Mouse (Mus musculus) heart, adult 11 months (tissue): ENCODE measurements around the gene Eif3b.

Experiments used
- DNase-seq: peaks from one replicate; pipeline ENCODE4 v3.0.0; 2022

Gene Eif3b

GRCm38 (mm10) chr5:140418489-140419441 lies at the start of gene Eif3b:
Gene Eif3b (plus strand): TSS chr5:140419328.
- DNase-seq = peak; percentile 99

DNA sequence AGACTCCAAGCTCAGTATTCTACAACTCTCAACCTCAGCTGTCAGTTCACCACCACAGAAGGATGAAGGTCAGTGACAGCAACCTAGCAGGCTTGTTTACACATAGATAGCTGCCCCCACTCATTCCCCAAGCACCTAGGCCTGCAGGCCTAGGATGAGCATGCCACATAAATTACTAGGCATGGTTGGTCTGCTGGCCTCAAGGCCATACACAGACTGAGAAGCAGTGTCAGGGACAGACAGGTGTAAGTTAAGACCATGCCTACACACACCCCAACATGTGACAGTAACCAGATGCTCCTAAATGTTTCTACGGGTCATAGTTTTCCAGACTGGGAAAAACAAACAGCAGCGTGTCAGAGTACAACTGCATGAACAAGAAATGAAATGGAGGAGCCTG lies 49.7 kb upstream of the Eif3b start:
- no peak for DNase-seq

GRCm38 (mm10) chr5:140370446-140371254 lies 48.5 kb upstream of the Eif3b start:
- DNase-seq = peak; percentile 96

GRCm38 (mm10) chr5:140371671-140372070 lies 47.5 kb upstream of the Eif3b start:
- no peak for DNase-seq

DNA sequence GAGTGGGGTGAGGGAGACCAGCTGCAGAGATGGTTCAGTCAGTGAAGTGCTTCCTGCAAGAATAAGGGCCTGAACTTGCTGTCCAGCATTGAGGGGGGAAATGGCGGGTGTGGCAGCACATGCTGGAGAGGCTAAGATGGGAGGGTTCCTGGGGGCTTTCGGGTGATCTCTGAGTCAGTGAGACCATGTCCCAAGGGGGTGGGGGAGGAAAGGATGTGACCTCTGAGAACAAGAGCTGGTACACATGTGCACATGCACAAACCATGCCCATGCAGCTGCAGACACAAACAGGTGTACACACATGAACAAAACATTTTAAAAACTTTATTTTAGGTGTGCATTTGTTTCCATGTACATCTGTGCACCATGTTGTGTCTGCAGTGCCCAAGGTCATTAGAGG lies 45.4 kb upstream of the Eif3b start:
- DNase-seq = no peak

GRCm38 (mm10) chr5:140374226-140374625 lies 44.9 kb upstream of the Eif3b start:
- no peak for DNase-seq

DNA sequence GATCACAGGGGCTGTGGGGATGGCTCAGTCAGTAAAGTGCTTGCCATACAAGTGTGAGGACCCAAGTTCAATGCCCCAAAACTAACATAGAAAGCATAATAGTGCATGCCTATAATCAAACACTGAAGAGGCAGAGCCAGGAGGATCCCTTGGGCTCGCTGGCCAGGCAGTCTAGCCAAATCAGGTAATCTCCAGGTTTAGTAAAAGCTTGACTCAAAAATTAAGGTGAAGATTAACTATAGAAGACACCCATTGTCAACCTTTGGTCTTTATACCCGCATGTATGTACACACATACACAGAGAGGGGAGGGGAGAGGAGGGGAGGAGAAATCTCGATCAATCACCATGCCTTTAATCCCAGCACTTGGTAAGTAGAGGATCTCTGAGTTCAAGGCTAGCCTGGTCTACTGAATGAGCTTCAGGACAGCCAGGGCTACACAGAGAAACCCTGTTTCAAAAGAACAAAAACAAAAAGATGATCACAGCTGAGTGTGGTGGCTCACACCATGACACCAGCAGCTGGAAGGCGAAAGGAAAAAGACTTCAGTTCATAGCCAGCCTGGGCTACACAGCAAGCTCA lies 43.8 kb upstream of the Eif3b start:
- no peak for DNase-seq

DNA sequence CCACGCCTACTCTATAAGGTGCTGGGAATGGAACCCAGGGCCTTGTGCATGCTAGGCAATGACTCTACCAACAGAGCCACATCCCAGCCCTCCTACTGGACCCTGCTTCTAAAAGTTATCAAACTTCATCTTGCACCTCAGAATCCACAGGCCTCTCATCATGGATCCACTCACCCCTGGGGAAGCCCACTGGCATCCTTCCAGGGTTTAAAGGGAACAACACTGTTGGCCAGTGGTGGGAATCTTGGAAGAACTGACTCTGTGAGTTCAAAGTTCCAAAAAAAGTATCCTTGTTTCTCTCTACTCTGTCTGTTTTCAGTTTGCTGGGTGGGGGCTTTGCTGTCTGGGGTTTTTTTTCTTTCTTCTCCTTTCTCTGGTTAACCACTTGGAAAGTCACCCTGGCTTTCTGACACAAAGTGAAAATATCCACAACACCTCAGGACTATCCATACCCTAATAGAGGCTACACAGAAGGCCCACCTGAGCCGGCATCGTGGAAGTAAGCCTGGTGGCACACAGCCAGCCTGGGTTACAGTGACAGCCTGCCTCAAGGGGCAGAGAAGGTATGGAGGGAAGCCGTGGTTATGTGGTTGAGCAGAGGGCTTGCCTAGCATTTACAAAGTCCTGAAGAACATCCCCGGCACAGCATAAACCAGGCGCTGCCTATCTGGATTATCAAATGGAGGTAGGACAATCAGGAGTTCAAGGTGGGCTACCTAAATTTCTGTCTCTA lies 40.8 kb upstream of the Eif3b start:
- no peak for DNase-seq

DNA sequence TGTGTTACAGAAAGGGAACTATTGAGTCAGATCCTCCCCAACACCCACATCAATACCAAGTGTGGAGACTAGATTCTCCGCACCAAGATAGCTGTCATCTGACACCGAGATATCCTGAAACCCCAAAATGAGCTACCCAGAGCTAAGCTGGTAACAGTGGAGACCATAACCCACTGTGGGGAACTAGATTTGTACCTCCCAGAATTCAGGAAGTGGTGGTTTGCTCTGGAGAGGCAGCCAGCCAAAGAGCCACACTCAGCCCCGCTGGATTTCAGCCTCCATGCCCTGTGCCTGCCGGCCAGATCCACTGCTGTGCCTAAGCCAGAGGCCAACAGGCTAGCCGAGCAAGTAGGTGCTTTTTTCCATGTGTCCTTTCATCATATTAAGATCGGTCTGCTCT lies 39.8 kb upstream of the Eif3b start:
- peak; percentile 95 for DNase-seq

GRCm38 (mm10) chr5:140381156-140381555 lies 38.0 kb upstream of the Eif3b start:
- DNase-seq = peak; percentile 93

DNA sequence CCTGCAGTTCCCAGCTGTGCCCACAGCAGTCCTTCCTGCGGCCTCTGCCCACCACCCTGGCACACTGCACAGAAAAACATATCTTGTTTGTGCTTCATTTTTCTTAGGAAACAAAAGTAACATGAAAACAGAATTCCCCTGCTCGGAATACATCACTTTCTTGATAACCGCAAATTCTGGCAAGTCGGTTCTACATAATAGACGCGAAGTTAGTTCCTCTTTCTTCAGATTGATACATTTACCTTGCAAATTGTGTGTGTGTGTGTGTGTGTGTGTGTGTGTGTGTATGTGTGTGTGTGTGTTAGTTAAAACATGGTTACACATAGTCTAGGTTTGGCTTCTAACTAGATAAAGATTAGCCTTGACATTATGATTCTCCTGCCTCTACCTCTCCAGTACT lies 36.4 kb upstream of the Eif3b start:
- DNase-seq = peak; percentile 79

DNA sequence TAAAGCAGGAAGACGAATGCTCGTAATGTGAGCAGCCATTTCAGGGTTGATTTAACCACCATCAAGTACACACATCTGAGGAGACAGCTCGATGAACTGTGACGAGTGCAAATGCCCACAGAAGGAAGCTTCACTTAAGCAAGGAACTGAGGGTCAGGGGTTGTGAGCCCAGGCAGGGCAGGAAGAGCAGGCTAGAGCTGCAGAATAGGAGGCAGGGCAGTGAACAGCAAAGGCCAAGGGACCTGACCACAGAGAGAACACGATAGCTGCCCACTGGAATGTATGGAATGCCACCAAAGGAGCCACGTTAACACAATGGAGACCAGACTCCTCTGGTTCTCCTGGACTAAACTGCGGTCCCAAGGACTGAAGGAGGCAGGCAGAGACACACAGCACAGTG lies 35.6 kb upstream of the Eif3b start:
- DNase-seq = peak; percentile 65

DNA sequence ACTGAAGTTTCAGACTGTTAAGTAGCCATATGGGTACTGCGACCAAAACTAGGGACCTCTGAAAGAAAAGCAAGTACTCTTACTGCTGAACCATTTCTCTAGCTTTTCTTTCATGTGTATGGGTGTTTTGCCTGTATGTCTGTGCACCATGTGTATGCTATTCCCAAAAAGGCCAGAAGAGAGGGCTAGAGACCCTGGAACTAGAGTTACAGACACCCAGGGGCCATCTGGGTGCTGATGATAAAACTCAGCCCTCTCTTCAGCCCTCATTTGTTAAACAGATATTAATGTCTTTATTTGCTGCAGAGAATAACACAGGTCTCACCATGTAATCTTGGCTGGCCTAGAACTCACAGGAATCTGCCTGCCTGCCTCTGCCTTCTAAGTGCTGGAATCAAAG lies 34.7 kb upstream of the Eif3b start:
- peak; percentile 58 for DNase-seq

DNA sequence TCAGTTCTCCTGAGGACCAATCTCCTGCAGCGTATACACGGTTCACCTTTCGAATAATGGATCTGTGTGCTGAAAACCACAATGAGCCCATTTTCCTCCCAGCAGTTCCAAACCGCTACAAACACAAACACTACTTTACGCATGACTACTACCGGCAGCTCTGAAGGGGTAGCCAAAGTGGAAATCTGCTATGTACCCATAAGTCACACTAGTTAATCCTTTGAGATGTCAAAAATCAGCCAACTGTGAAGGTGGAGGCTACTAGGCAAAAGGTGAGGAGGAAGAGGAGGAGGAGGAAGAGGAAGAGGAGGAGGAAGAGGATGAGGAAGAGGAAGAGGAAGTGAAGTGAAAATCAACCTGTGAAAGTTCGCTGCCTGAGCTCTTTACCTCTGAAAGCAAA lies 31.9 kb upstream of the Eif3b start:
- no peak for DNase-seq

DNA sequence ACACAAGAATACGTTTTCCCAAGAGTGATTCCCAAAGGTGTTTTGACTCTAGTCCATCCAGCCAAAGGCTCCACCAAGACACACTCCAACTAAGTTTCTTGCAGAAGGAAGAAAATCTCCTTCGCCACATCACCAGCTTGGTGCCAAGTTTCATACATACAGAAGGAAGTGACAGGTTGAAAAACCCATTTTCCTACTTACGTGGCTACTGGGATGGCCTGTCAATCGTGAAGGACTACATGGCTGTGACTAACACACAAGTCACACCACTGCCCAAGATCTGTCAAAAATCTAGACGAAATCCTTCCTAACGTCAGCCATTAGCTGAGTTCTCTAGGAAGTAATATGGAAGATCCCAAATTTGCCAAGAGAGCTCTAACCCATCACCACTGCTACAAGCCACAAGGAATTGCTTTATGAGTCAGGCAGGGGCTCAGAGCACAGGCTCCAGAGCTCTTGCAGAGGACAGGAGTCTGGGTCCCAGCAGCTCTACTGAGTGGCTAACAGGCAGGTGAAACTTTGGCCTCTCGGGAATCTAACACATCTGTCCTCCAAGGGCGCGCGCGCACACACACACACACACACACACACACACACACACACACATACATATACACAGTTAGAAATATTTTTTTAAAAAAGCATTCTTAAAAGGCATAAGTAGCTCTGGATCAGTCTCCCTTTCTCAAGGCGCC lies 31.2 kb upstream of the Eif3b start:
- DNase-seq = peak; percentile 85

DNA sequence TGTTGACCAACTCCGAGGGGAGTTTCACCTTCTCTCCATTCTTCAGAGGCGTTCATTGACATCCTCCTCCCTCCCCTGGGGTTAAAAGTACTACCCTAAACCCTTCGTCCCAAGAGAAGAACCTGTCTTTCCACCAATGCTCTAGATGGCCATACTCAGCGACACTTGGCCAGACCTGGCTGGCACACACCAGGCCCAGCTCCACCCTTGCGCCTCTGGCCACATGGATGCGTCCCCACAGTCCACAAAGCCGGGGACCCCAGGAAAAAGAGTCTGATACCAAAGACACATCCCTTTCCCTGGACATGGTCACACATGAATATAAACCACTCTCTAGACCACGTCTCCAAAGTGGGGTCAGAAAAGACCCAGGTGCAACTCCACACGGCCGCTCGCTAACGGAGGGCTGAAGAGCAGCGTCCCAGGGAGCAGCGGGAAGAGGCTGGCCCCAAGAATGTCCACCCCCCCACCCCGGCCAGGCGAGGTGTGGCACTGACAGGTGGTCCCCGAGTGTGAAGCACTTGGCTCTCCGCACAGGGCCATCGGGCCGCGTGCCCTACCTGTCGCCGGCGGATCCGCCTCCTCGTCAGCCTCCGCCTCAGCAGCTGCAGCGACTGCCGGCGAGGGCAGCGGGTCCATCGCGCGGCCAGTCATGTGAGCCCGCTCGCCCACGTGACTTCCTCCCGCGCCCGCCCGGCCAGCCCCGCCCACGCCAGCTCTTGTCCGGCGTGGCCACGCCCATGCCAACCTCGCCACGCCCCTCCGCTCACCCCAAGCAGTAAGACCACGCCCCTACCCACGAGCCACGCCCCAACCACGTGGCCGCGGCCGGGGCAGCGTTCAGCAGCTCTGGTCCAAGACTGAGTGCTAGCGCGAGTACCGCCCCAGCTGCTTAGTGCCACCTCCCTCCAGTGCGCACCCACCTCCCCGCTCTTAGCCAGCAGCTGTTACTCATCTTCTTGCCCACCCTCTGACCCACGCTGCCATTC lies 30.2 kb upstream of the Eif3b start, which contains the start of gene Snx8:
TSS of gene Snx8 (minus strand) at position 675 of the 989 bp plus-strand sequence.
- peak; percentile 100 for DNase-seq

DNA sequence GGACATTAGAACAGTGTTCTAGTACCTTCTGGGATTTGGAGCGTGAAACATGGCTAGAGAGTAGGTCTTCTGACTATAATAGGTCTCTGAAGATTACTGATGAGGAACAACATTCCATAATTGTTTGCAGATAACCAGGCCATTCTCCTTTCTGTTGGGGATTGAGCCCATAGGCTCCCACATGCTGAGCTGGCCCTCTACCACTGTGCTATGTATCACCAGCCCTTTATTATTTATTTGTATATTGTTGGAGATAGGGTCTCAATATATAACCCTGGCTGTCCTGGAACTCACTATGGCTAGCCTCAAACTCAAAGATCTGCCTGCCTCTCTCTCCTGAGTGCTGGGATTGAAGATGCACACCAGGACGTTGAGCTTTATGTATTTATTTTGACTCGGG lies 29.5 kb upstream of the Eif3b start:
- no peak for DNase-seq

DNA sequence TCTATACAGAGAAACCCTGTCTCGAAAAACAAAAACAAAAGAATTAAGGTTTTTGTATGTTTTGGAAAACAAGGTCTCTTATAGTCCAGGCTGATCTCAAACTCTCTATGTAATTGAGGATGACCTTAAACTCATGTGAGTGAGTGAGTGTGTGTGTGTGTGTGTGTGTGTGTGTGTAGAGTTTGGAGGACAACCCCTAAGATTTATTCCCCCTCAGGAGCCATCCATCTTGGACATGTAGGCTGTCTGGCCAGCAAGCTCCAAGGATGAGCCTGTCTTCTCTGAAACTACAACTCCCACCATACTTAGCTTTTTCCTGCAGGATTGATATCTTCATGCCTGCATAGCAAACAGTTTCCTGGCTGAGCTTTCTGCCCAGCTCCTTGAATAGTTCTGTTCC lies 27.7 kb upstream of the Eif3b start:
- peak; percentile 56 for DNase-seq

DNA sequence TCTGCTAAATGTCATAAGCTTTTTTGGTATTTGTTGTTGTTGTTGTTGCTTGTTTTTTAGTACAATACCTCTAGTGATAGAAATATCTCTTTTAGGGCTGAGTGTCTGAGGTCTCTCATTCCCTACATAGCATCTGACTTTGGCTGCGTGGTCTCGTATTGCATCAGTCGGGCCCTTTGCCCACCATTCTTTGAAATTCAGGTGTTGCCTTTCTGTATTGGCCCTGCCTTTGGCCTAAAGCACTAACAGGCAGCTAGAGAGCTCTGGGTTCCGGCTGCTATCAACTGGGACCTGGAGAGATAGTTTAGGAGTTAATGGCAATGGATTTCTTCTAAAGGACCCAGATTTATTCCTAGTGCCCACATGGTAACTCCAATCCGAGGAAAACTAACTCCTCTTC lies 27.1 kb upstream of the Eif3b start:
- peak; percentile 84 for DNase-seq

DNA sequence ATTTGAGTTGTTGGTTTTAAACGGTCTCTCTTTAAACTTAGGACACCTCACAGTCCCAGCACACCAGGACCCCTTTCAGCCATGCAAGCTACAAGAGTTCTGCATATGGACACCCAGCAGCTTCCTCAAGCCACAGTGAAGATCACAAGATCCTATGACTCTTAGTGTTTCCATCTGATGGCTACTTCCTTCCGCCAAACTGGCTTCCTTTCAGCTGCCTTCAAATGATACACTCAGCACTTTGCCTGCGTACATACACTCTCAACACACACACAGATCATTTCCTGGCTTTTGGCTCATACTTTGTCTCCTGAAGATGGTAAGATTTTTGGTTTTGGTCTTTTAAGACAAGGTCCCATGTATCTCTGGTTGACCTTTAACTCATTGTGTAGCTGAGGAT lies 26.4 kb upstream of the Eif3b start:
- DNase-seq = peak; percentile 96
